Mouse (Mus musculus) 3T3-L1 (cell line): ENCODE results near the gene Arhgef11.
"Not testable (repeated sequence)": the region's sequence is repeated elsewhere in the genome, so short reads cannot be mapped to it uniquely, and the experiment has no call there.

Experiments used
- DNase-seq: peaks from one replicate; pipeline ENCODE4 v3.0.0-alpha.2; 2015; ENCODE audit warnings: low read depth, low spot score

The Arhgef11 gene

GRCm38 (mm10) chr3:87616957-87617810 is at the start of gene Arhgef11:
Gene Arhgef11, plus strand, starts transcription at chr3:87617559.
- peak; percentile 65 for DNase-seq

- DNase-seq: no peak
Measured at GRCm38 (mm10) chr3:87568681-87569080, 48.7 kb upstream of the Arhgef11 start.

GRCm38 (mm10) chr3:87575766-87576165 is 41.6 kb upstream of the Arhgef11 start:
- DNase-seq: peak; percentile 60

GRCm38 (mm10) chr3:87582259-87582658 is 35.1 kb upstream of the Arhgef11 start:
- DNase-seq: no peak

- DNase-seq: no peak
Measured at GRCm38 (mm10) chr3:87593793-87594192, 23.6 kb upstream of the Arhgef11 start.

GRCm38 (mm10) chr3:87595328-87595727 is 22.0 kb upstream of the Arhgef11 start:
- not testable (repeated sequence) for DNase-seq

- DNase-seq: not testable (repeated sequence)
Measured at GRCm38 (mm10) chr3:87601077-87601476, 16.3 kb upstream of the Arhgef11 start.

- no peak for DNase-seq
Measured at GRCm38 (mm10) chr3:87616354-87616753, 1.0 kb upstream of the Arhgef11 start.

GRCm38 (mm10) chr3:87617811-87618130 is 412 bp downstream of the Arhgef11 start:
- peak; percentile 62 for DNase-seq

GRCm38 (mm10) chr3:87618240-87618639 is 881 bp downstream of the Arhgef11 start:
- peak; percentile 37 for DNase-seq

GRCm38 (mm10) chr3:87618981-87619710 is 1.8 kb downstream of the Arhgef11 start:
- peak; percentile 45 for DNase-seq

GRCm38 (mm10) chr3:87620218-87620891 is 3.0 kb downstream of the Arhgef11 start:
- DNase-seq: peak; percentile 7

GRCm38 (mm10) chr3:87624899-87625298 is 7.5 kb downstream of the Arhgef11 start:
- DNase-seq: no peak

GRCm38 (mm10) chr3:87630899-87631298 is 13.5 kb downstream of the Arhgef11 start:
- DNase-seq: no peak

- DNase-seq: no peak
Measured at GRCm38 (mm10) chr3:87631408-87631807, 14.0 kb downstream of the Arhgef11 start.

GRCm38 (mm10) chr3:87635514-87635913 is 18.2 kb downstream of the Arhgef11 start:
- DNase-seq: no peak

GRCm38 (mm10) chr3:87643453-87643852 is 26.1 kb downstream of the Arhgef11 start:
- no peak for DNase-seq

GRCm38 (mm10) chr3:87646174-87646573 is 28.8 kb downstream of the Arhgef11 start:
- no peak for DNase-seq

GRCm38 (mm10) chr3:87649063-87649462 is 31.7 kb downstream of the Arhgef11 start:
- DNase-seq: no peak

GRCm38 (mm10) chr3:87658348-87658747 is 41.0 kb downstream of the Arhgef11 start:
- DNase-seq: no peak

- DNase-seq: peak; percentile 45
Measured at GRCm38 (mm10) chr3:87659692-87660429, 42.5 kb downstream of the Arhgef11 start.

- DNase-seq: no peak
Measured at GRCm38 (mm10) chr3:87660479-87660878, 43.1 kb downstream of the Arhgef11 start.
